Mouse (Mus musculus): ENCODE measurements at regions not wholly inside any gene's neighbourhood (a gene's known extent, or its start where the extent isn't known, plus 50 kb on each side); places are given as distances from the start of the nearest gene placed in this dataset.

- no peak for DNase-seq
Measured at GRCm38 (mm10) chr3:29890764-29891163, 657.0 kb downstream of the Mecom start.

DNA sequence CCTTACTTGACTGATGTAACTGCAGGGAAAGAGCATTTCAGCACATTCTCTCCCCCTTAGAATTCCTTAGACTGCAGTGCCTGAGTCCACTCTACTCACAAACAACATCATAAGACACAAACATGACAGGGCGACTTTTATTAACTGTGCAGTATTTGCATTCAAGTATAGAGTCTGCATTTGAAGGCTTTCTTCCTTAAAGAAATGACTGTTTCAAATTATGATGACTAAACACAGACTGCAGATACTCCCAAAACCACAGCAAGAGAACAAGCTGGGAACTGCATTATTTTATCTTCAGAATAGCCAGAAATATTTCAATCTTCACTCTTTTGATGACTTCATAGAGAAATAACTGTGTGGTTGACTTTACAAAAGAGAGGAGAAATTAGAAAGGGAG lies 657.5 kb downstream of the Mecom start:
- DNase-seq = no peak

GRCm38 (mm10) chr3:29889638-29890037 lies 658.2 kb downstream of the Mecom start:
- no peak for DNase-seq

GRCm38 (mm10) chr3:29879966-29880365 lies 667.8 kb downstream of the Mecom start:
- no peak for DNase-seq

DNA sequence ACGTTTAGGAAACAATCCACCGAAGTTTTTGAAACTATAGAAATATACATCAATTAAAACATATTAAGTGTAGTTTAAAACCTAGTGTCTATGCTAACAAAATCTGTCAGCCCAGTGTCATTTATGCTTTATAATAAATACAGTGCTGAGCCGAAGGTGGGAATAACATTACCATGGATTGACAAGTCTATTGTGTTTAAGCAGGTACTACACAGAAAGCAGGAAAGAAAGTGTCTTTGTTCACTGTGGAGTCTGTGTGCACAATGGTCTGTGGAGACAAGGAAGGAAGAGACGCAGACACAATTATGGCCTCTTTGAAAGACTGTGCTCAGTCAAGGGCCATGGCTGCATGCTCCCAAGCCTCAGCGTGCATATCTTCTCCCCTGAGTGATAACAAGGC lies 672.0 kb downstream of the Mecom start:
- DNase-seq = no peak

- DNase-seq = no peak
Measured at GRCm38 (mm10) chr3:29862437-29862836, 685.4 kb downstream of the Mecom start.

DNA sequence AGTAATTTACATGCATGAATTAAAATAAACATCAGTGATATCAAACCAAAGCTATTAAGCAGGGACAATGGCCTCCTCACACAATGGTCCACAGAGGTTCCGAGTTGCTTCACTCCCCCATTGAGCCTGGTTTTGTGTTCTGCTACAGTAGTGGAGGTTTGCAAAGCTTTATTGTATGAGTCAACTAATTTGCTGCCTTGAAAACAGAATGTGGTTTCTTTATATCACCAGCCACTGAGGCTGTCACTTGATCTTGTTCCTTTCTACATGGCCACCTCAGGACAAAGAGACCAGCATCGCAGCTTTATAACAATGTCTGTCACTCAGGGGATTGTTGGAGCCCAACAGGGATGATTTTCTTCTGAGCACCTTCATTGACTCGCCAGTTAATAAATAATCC lies 695.3 kb downstream of the Mecom start:
- DNase-seq = peak; percentile 39

- no peak for DNase-seq
Measured at GRCm38 (mm10) chr3:29835432-29835831, 712.4 kb downstream of the Mecom start.

DNA sequence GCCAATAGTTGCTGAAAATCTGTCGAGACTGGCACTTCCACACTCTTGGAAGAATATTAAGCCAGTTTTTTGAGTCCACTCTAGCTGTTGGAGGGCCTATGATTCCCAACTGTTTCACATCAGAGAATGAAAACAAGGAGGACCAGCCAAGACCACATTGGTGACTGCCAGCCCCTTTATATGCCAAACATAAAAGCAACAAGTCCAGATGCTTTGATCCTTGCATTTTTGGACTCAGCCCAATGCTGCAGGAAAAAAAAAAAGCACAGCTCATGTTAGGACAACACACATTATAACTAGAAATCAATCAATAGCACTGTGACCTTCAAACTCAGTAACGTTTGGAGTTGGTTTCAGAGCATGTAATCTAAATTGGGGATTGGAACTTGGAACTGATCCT lies 712.9 kb downstream of the Mecom start:
- DNase-seq = no peak

- no peak for DNase-seq
Measured at GRCm38 (mm10) chr3:29831346-29831745, 716.5 kb downstream of the Mecom start.

DNA sequence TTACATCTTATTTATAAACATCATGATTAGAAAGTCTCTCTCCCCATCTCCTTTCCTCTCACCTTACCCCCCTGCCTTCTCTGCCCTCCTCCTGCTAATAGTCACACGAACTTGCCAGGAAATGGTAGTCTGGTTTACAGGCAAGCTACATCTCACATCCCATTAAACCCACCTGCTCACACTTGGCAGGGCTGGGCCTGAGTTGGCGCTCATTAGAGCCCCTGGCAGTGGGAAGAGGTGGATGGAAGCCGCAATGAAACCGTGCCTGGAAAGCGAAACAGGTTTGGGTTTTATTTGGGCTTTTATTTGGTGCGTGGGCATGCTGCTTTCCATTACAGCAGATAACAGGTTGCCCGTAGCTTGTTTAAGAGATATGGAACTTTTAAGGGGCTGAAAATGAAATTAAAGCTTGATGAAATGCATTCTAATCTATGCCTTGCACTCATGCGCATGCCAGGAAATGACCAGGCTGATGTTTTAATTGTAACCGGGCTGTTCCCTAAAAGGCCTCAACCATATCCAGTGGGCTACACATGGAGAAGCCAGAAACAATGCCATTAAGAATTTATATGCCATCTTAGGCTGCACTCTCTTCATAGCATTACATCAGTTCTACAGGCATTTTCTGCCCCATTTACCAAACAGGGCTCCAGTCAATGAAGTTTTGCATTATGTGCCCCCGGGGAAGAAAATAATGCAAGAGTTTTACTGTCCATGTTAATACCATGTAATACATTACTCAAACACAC lies 725.0 kb downstream of the Mecom start:
- DNase-seq = peak; percentile 23

GRCm38 (mm10) chr3:29816964-29817363 lies 730.8 kb downstream of the Mecom start:
- no peak for DNase-seq

- DNase-seq = no peak
Measured at GRCm38 (mm10) chr3:29813276-29813675, 731.5 kb downstream of the Egfem1 start.

- peak; percentile 69 for DNase-seq
Measured at GRCm38 (mm10) chr3:29812480-29813240, 730.8 kb downstream of the Egfem1 start.

DNA sequence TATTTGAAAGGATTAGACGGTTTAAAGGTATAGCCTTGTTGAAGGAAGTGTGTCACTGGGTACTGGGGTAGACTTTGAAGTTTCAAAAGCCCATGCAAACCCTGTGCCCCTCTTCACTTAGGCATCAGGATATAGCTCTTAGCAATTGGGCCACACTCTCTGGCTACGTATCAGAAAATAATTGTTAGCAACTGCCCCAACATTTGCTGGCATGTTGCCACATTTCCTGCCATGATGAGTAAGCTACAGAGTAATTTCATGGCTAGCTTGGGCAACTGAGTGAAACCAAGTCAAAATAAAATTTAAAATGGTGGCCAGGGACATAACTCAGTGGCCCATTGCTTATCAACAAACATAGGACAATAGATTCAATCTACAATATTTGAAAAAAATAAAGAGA lies 724.2 kb downstream of the Egfem1 start:
- DNase-seq = no peak

GRCm38 (mm10) chr3:29803456-29803855 lies 721.6 kb downstream of the Egfem1 start:
- no peak for DNase-seq

- DNase-seq = no peak
Measured at GRCm38 (mm10) chr3:29801081-29801480, 719.3 kb downstream of the Egfem1 start.

GRCm38 (mm10) chr3:29774365-29774764 lies 692.5 kb downstream of the Egfem1 start:
- DNase-seq = no peak

- no peak for DNase-seq
Measured at GRCm38 (mm10) chr3:29771194-29771593, 689.4 kb downstream of the Egfem1 start.

DNA sequence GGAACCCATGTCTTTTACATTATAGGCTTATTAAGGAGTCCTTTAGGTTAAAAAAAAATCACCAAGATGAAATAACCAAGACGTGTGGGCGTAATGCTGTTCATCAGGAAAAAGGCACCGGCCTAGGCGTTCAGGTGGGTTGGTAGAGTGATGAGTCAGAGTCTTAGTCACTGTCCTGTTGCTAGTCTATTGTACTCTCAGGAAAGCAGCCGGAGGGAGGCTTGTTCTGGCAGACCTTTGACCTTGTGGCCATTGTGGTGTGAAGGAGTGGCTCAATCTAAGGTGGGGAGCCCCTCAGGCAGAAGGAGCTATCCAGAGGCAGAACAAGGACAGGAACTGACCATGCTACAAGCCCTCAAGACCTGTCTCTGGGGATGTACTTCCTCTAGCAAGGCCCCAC lies 686.8 kb downstream of the Egfem1 start:
- DNase-seq = no peak

DNA sequence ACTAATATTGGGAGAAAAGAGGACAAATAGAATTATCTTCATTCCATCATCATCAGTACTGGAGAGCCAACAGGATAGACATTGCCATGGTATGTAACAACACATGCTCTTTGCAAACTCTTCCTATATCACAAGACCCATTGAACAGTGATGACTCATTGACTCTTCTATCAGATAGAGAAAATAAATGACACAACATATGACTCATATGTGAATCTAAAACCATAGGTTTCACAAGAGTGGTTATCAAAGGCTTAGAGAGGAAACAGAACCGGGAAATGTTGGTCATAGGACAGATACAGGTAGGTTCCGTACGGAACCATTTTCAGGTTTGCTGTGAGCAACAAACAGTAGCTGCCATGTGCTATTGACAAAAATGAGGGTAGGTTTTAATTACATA lies 682.2 kb downstream of the Egfem1 start:
- no peak for DNase-seq

DNA sequence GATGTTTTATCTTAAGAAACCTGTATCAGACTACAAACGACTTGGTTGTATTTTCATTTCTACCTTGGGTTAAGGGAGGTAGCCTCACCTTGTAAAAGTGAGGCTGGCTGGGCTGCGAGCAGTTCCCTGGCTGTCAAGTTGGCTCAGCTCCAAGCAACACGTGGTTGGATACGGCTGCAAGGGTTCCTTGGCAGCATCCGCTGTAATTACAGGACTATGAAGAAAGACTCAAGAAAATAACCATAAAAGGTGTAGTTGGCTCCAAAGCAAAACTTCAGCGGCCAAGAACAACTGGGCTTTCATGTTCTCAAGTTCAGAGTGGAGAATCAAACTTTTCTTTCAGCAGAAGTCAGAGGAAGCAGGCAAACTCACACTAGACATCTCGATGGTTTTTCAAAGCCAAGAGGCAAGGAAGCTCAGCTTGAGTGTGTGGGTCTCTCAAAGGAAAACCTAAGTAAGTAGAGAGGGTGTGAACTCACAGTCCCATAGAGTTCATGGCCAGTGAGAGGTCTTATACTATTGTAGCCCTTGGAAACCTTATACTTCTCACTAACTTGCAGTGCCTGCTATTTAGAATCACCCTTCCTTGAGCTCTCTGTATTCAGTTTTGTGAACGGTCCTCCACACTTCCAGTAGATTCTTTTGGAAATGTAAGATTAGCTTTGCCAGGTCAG lies 676.1 kb downstream of the Egfem1 start:
- DNase-seq = no peak

Measured in retina, postnatal 1 day (tissue).